8 mouse cellular contexts compared by ENCODE assay signal in genomic region chr4:97751483-97752251, GRCm38 (mm10). TPM values are rescaled to one million over a fixed set of nuclear protein-coding genes. Genes with fewer than 3 reads are reported as not detected.
DNase-seq lines count a peak whose midpoint lies in the region; ATAC-seq lines count a peak whose summit lies in the region.

No protein-coding gene starts in this region.

- peak overlapping the region; percentile 63 for H3K9ac ChIP-seq in hindbrain, embryonic 16.5 days (ENCODE audit: low read depth, low read length)
- peak overlapping the region; percentile 58 for H3K9ac ChIP-seq in liver, embryonic 11.5 days (ENCODE audit: low read depth, low read length)
- peak overlapping the region; percentile 59 for H3K9ac ChIP-seq in midbrain, embryonic 16.5 days (ENCODE audit: low read depth, low read length)
- peak overlapping the region; percentile 54 for H3K9ac ChIP-seq in stomach, embryonic 14.5 days (replicated peaks; ENCODE audit: low read depth, low read length)

- peak; percentile 26 to 45 for DNase-seq in layer of hippocampus, postnatal 25 days (ENCODE audit: extremely low spot score in 1 of 2, low spot score in 1 of 2)
- DNase-seq in layer of hippocampus, adult 9-10 months (ENCODE audit: low spot score): no peak
- peak; percentile 38 for DNase-seq in c-Kit-positive CD71-positive TER-119-positive erythroid progenitor cells, embryonic 14.5 days (ENCODE audit: low spot score)
- peak; percentile 86 for DNase-seq in gastrocnemius, postnatal 14 days
- DNase-seq in liver, embryonic 11.5 days (ENCODE audit: low spot score): peak; percentile 76

- peak overlapping the region; percentile 72 for H3K4me2 ChIP-seq in hindbrain, embryonic 16.5 days (ENCODE audit: low read length)
- H3K4me2 ChIP-seq in liver, embryonic 11.5 days: peak overlapping the region; percentile 94
- H3K4me2 ChIP-seq in midbrain, embryonic 16.5 days (ENCODE audit: low read length): peak overlapping the region; percentile 78
- peak overlapping the region; percentile 83 for H3K4me2 ChIP-seq in stomach, embryonic 14.5 days (replicated peaks; ENCODE audit: low read depth, low read length)

- H3K4me1 ChIP-seq in hindbrain, embryonic 16.5 days (ENCODE audit: control insufficient read depth, insufficient read depth, low read depth, low read length): peaks cover 11% of the 10 kb centered on the region
- H3K4me1 ChIP-seq in liver, embryonic 11.5 days (replicated peaks; ENCODE audit: control insufficient read depth, insufficient read depth, low read length): no peaks in the 10 kb centered on the region
- peaks cover 14% of the 10 kb centered on the region for H3K4me1 ChIP-seq in midbrain, embryonic 16.5 days (ENCODE audit: control insufficient read depth, insufficient read depth, low read length)
- H3K4me1 ChIP-seq in stomach, embryonic 14.5 days (ENCODE audit: control insufficient read depth, insufficient read depth, low read length): peaks cover 10% of the 10 kb centered on the region; the same call in 1 of the 2 replicates

- peak overlapping the region; percentile 74 for H3K27ac ChIP-seq in hindbrain, embryonic 16.5 days (ENCODE audit: low read depth, low read length)
- H3K27ac ChIP-seq in liver, embryonic 11.5 days (ENCODE audit: low read depth, low read length): peak overlapping the region; percentile 37; the same call in 1 of the 2 replicates
- peak overlapping the region; percentile 53 for H3K27ac ChIP-seq in midbrain, embryonic 16.5 days (ENCODE audit: low read length)
- peak overlapping the region; percentile 82; the same call in 1 of the 2 replicates for H3K27ac ChIP-seq in stomach, embryonic 14.5 days (ENCODE audit: low read length)

- intact Hi-C loops in gastrocnemius, postnatal 14 days (cut with DNase I; ENCODE audit: low total_unique reads): loop anchor here (5.0 to 10.0 kb wide), 3 partner anchors 253 to 571 kb away; no protein-coding TSS in a partner anchor

- 2% methylated on average over 40 of the region's 40 CpGs for WGBS in hindbrain, embryonic 16.5 days
- under 1% methylated on average over 40 of the region's 40 CpGs for WGBS in liver, embryonic 11.5 days
- whole genome bisulfite sequencing in midbrain, embryonic 16.5 days: 1% methylated on average over 40 of the region's 40 CpGs
- 2% methylated on average over 40 of the region's 40 CpGs for WGBS in stomach, embryonic 14.5 days

- H3K4me3 ChIP-seq in hindbrain, embryonic 16.5 days (ENCODE audit: low read length): peak overlapping the region; percentile 41
- peak overlapping the region; percentile 52 for H3K4me3 ChIP-seq in liver, embryonic 11.5 days (ENCODE audit: low read depth, low read length)
- peak overlapping the region; percentile 37 for H3K4me3 ChIP-seq in midbrain, embryonic 16.5 days (ENCODE audit: low read depth, low read length)
- peak overlapping the region; percentile 36 for H3K4me3 ChIP-seq in stomach, embryonic 14.5 days (ENCODE audit: low read depth, low read length)

- H3K27me3 ChIP-seq in hindbrain, embryonic 16.5 days (replicated peaks; ENCODE audit: control insufficient read depth, insufficient read depth, low read length): peaks cover 8% of the 10 kb centered on the region
- peaks cover 43% of the 10 kb centered on the region for H3K27me3 ChIP-seq in liver, embryonic 11.5 days (replicated peaks; ENCODE audit: control insufficient read depth, insufficient read depth, low read length)
- peaks cover 47% of the 10 kb centered on the region for H3K27me3 ChIP-seq in midbrain, embryonic 16.5 days (ENCODE audit: control insufficient read depth, insufficient read depth, low read depth, low read length)
- H3K27me3 ChIP-seq in stomach, embryonic 14.5 days (ENCODE audit: control insufficient read depth, insufficient read depth, low read length): no peaks in the 10 kb centered on the region

- no peaks in the 10 kb centered on the region for H3K9me3 ChIP-seq in hindbrain, embryonic 16.5 days (ENCODE audit: control insufficient read depth, low read length)
- H3K9me3 ChIP-seq in liver, embryonic 11.5 days (ENCODE audit: control insufficient read depth, low read length): no peaks in the 10 kb centered on the region
- no peaks in the 10 kb centered on the region for H3K9me3 ChIP-seq in midbrain, embryonic 16.5 days (replicated peaks; ENCODE audit: control insufficient read depth, low read length, poor library complexity, severe bottlenecking)
- H3K9me3 ChIP-seq in stomach, embryonic 14.5 days (ENCODE audit: control insufficient read depth, low read depth, low read length): no peaks in the 10 kb centered on the region

- ATAC-seq in hindbrain, embryonic 16.5 days: peak; percentile 67
- ATAC-seq in liver, embryonic 11.5 days (replicated peaks; ENCODE audit: low FRiP score): peak; percentile 68
- peak; percentile 65 for ATAC-seq in midbrain, embryonic 16.5 days
- ATAC-seq in stomach, embryonic 14.5 days (ENCODE audit: insufficient number of reproducible peaks, insufficient read depth, low FRiP score, low read depth): peak; percentile 64

- no peaks in the 10 kb centered on the region for H3K36me3 ChIP-seq in hindbrain, embryonic 16.5 days (ENCODE audit: control insufficient read depth, insufficient read depth, low read length)
- no peaks in the 10 kb centered on the region for H3K36me3 ChIP-seq in liver, embryonic 11.5 days (ENCODE audit: control insufficient read depth, insufficient read depth, low read length)
- H3K36me3 ChIP-seq in midbrain, embryonic 16.5 days (ENCODE audit: control insufficient read depth, insufficient read depth, low read length): no peaks in the 10 kb centered on the region
- H3K36me3 ChIP-seq in stomach, embryonic 14.5 days (ENCODE audit: control insufficient read depth, insufficient read depth, low read length): no peaks in the 10 kb centered on the region

RNA-seq across cellular contexts. Expression of gene Nfia, which starts 20.9 kb away (rescaled TPM):
- 100 to 1,000 TPM; 104 to 117 TPM for total RNA-seq in layer of hippocampus, postnatal 25 days (2021)
- total RNA-seq in gastrocnemius, postnatal 14 days (2021): 10 to 100 TPM; 69.5 to 70.1 TPM
- 38.4 and 43.4 TPM in 2 replicates for polyA plus RNA-seq in hindbrain, embryonic 16.5 days (2015; fragmentation: Nextera tagmentation; extraction: Ambion mirVana)
- polyA plus RNA-seq in liver, embryonic 11.5 days (2014; fragmentation: Nextera tagmentation; extraction: Ambion mirVana): 8.7 and 11.3 TPM in 2 replicates
- polyA plus RNA-seq in midbrain, embryonic 16.5 days (2015; fragmentation: Nextera tagmentation; extraction: Ambion mirVana): 25.8 and 26.6 TPM in 2 replicates
- polyA plus RNA-seq in stomach, embryonic 14.5 days (2014; fragmentation: Nextera tagmentation; extraction: Ambion mirVana): 73.9 and 78.4 TPM in 2 replicates

RNA-seq across cellular contexts. Expression of gene E130114P18Rik, which starts 26.2 kb away (rescaled TPM):
- 1 to 10 TPM; 7.9 to 9.2 TPM for total RNA-seq in layer of hippocampus, postnatal 25 days (2021)
- total RNA-seq in gastrocnemius, postnatal 14 days (2021): under 1 TPM; 0.38 to 0.39 TPM
- 20.9 and 21.5 TPM in 2 replicates for polyA plus RNA-seq in hindbrain, embryonic 16.5 days (2015; fragmentation: Nextera tagmentation; extraction: Ambion mirVana)
- 0.60 and 0.68 TPM in 2 replicates for polyA plus RNA-seq in liver, embryonic 11.5 days (2014; fragmentation: Nextera tagmentation; extraction: Ambion mirVana)
- 11.6 and 12.1 TPM in 2 replicates for polyA plus RNA-seq in midbrain, embryonic 16.5 days (2015; fragmentation: Nextera tagmentation; extraction: Ambion mirVana)
- 5.7 and 6.3 TPM in 2 replicates for polyA plus RNA-seq in stomach, embryonic 14.5 days (2014; fragmentation: Nextera tagmentation; extraction: Ambion mirVana)
